Mouse (Mus musculus) retina, postnatal 1 day (tissue): ENCODE measurements around the gene Cmtr1.
"Not testable (repeated sequence)": the region's sequence is repeated elsewhere in the genome, so short reads cannot be mapped to it uniquely, and the experiment has no call there.

Experiments used
- DNase-seq: peaks from one replicate; pipeline ENCODE4 v3.0.0-alpha.2; 2012

The Cmtr1 gene

DNA sequence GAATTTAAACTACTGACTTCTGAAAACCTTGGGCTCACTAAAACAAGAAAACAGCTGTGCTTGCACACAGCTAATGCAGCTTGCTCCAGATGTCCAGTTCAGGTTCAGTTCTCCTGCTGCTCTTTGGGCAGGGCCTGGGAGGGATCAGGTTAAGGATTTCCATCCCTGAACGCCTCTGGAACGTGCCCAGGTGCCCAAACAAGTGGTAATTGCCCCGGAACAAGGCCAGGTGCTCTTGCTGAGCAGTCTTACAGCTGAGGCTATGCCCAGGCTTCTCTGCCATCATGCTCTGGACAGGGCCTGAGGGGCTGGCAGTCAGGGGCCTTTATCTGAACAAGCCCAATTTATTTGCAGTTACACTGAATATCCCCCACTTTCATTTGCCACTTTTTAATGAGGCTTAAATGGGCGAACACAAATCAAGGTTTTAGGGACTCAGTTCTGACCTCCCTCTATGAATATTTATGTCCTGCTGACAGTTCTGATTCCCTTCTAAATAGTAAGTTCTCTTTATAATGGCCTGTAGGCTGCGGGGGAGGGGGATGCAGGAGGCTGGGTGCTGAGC is 46.7 kb downstream of the Cmtr1 start:
- DNase-seq: no peak

DNA sequence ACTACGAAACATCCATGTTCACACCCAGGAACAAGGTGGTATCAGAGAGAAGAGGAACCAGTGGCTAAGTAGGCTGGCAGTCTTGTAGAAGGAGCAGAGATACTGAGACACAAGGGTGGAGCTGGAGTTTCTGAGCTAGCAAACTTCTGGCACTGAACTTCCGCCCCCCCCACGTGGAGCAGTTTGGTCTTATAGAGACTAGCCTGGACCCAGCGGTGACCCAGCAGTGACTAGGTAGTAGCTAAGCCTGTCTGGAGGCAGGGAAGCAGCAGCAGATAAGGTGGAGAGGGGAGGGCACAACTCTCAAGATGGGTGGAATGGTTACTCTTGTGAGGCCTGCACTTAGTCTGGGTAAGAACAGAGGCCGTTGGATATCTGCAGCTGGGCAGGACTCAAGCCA is 48.4 kb downstream of the Cmtr1 start:
- no peak for DNase-seq

DNA sequence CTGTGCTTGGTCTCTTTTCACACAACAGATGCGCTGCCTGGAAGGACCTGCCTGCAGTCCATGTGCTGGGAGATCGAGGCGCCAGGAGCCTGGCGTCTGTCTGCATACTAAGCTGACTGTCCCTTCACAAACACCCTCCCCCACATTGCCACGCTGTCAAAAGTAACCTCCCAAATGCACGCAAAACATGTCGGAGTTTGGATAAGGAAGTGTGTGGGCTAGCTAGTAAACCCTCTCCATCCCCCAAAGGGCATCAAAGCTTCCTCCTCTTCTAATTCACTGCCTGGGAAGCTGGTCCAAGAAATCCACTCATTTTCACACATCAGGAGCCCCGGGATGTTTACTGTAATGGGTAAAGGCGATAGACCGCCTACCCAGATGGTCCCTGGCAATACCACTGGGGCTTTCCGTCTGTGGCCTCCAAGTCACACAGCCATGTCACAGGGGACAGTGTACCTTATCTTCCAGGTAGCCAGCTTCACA is 50.2 kb downstream of the Cmtr1 start:
- no peak for DNase-seq

DNA sequence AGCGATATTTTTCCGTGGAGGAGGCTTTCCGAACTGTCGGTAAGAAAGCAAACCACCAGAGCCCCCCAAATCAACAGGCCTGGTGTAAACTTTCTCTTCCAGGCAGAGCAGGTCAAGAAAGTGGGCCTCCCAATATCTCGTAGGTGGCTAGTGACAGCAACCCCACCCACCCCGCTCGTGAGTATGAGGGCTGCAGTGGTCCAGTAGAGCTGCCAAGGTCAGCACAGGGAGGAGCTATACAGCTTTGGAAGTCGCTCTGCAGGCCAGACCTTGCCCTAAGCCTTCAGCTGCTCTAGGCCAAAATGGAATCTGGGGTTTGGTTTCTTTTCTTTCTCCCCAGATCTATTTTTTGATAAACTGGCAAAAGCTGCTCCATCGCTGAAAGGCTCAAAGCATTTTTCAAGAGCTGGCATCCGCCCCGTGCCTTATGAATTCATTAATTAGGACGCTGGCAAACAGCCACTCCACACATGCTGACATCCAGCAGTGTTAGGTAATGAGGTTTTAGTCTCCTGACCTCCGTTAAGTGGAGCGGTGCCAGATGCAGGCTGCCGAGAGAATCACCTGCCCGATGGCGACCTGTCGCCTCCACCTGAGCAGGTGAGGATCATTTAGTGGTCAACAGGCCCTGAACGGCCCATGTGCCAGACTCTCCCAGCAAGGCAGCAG is 50.8 kb downstream of the Cmtr1 start:
- peak; percentile 60 for DNase-seq

DNA sequence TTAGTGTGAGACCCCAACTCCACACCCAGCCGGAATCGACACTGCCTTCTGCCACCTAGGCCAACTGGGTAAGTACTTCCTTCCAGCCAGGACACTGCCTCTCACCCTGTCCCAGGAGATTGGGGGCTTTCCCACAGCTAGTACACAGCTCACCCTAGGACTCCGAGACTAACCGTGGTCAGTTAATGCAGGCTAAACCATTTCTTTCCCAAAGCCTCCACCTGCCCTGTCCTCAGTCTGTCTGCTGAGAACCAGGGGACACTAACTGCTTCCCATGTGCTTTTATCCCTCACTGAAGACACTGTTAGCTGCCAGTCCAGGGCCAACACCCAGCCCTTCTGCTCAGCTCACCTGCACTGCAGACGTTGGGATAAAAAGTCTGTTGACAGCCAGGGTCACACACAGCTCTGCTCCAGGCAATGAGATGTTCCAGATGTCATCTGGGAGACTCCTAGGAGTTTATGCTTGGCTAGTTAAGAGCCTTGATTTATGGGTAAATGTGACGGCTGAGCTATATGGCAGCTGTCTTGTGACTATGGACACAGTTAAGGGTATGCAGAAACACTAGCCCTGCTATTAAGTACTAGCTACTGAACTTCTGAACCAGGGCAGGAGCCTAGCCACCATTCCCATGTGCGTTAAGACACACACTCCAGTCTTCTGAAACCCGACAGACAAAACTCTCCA is 51.5 kb downstream of the Cmtr1 start:
- DNase-seq: no peak

DNA sequence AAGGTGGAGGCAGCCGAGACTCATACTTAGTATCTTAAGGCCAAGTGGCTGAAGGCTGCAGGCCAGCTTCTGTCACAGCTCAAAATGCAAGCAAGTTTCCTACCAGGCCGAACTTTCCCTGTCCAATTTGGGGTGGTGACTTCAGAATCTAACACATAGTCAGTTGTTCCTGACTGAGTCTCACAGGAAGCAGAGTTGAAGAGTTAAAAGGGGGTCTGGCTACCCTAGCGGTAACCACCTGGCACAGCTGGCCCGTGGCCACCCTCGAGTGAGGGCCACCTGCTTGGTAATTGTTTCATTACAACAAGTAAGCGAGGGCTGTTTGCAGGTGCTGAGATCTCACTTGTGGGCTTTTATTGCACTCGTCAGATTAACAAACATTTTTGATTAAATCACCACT is 52.2 kb downstream of the Cmtr1 start:
- DNase-seq: no peak

DNA sequence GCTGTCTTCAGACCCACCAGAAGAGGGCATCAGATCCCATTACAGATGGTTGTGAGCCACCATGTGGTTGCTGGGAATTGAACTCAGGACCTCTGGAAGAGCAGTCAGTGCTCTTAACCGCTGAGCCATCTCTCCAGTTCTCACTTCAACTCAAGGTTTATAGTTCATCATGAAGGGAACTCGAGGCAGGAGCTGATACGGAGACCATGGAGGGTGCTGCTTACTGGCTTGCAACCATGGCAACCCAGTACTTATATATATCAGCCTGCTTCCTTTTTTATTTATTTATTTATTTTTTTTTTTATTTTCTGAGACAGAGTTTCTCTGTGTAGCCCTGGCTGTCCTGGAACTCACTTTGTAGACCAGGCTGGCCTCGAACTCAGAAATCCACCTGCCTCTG is 53.3 kb downstream of the Cmtr1 start:
- not testable (repeated sequence) for DNase-seq

DNA sequence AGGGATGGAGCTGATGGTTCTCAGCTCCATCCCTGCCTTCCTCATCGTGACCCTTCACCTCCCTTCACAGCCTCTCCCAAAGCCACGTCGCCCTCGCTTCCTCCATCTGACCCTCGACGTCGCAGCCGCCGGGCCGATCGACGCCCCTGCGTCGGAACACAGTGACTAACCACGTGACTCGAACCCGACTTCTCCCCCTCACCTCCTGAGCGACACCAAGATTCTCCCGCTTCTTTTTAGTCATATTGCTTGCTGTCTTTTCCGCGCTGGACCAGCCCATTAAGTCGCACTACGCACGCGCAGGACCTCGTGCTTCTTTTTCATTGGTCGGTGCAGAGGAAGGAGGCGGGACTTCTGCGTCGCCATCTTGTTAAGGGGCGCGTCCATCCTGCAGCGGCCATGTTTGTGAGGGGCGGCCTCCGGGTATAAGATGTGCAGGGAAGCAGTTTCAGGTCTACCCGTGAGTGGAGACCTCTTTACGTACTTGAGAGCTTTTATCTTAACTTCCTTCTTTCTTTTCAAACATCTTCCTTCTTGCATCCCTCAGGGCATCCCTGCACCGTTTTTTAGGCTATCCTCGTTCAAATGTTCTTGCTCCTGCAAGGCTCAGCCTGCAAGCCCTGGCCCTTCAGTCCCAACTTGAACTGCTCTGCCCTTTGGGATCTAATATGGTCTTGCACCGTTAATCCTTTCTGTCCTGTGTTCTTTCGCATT is 56.5 kb downstream of the Cmtr1 start, which contains the start of gene Ccdc167:
Ccdc167 (minus strand) TSS at position 313 of the 714 bp plus-strand sequence.
- DNase-seq: peak; percentile 99

DNA sequence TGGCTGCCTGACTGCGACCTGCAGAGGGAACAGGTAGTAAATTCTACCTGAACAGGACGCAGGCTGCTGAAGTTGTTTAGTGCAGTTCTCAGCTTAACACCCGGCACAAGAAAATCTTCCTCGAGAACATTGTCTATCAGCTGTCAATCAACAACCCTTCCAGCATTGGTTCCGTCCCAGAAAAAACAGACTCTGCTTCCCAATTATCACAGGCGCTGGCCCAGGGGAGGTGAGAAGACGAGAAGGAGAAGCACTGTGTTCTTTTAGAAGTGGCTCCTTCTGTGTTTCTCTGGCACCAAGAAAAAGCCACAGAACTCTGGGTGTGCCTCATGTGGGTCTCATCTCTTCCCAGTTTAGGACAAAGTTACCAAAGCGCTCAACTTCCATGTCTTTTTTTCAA is 58.3 kb downstream of the Cmtr1 start:
- no peak for DNase-seq

DNA sequence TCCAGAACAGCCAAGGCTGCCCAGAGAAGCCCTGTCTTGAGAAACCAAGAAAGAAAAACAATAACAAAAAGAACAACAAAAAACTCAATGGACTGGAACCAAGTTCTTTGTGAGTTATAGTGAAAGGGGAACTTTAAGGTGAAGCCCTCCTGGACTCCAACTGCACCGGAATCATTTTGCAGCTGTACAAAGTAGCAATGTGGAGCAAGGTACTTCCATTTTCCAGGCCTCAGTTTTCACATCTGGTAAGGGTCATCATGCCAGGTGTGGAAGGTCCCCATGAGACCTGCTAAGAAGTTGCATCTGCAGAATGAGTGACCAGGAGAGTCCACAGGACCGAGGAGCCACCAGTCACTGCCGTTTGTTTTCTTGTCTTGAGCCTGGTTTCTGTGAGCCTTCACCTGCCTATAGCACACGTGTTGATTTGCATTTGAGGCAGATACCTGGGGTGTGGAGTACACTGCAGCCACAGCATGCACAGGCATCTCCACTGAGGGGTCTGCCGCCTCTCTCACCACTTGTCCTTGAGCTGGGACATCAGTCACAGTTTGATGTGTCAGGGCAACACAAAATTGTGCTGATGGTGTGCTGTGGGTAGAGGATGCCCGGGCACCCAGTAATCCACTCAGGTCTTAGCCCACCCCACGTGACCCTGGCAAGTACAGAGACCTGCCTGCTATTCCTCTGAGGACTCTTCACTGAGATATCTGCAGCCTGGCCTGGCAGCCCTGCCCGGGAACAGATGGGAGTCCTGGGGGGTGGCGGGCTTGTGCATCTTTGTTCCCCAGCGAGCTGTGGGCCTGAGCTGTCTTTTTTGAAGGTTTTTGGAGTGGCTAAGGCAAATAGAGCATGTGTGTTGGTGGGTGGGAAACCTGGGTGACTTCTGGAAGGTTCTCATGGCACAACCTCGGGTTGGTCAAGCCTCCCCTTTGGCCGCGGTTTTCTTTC is 59.5 kb downstream of the Cmtr1 start:
- DNase-seq: no peak

DNA sequence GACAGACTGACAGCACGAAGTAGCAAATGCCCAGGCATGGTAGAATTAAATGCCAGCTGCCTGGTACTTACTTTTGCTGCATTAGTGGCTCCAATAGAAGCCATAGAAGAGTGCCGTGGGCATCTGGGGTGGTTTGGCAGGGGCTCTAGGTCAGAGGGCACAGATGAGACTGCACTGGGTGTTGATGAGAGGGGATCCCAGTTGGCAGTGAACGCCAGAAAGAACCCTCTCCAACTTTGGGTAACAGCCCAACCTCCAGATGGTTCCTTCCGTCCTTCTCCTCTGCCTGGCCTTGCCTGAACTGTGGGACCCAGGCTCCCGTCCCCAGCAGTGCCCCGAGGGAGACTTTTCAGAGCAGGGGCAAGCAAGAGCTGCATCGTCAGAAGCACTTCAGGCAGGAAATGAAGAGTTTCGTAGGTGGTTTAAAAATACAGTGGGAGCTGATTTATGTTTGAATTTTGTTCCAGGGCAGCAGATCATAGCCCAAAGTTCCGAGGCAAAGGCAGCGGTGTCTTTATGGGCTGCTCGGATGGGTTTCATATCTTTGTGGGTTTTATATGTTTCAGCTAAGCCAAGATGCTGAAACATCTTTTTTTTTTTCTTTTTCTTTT is 60.5 kb downstream of the Cmtr1 start:
- DNase-seq: peak; percentile 47

DNA sequence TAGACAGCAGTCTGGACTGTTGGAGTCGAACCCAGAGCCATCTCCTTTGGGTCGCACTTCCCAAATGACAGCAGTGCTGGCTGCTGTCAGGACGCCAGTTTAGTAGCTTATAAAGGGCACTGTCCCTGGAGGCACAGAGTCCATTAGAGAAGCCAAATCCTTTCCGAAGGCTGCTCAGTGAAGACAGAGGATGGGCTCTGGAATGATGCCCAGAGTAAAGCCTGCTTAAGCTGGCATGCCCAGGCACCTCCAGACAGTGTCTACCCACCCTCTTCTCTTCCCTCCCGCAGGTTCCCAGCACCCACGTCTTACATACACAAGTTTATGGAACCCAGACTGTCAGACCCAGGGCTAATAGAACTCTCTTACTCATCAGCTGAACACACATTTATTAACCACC is 64.2 kb downstream of the Cmtr1 start:
- DNase-seq: peak; percentile 53

DNA sequence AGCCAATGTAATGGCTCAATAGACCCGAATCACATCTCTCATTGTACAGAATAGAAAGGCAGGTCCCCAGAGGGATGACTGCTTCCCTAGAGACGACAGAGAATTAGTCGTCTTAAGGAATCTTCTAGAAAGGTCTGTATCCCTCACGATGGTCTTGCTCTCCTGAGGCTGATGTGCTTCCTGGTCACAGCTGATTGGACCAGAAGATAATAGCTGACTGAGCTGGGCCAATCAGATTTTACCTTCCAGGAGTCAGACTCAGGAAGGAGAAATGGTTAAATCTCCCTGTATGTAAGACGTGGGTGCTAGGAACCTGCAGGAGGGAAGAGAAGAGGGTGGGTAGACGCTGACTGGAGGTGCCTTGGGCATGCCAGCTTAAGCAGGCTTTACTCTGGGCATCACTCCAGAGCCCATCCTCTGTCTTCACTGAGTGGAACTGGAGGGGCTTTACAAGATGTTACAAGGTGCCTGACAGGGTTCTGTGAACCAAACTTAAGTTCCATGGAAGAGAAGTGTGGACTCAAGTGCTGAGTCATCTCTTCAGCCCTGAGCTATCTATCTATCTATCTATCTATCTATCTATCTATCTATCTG is 64.7 kb downstream of the Cmtr1 start:
- DNase-seq: no peak

DNA sequence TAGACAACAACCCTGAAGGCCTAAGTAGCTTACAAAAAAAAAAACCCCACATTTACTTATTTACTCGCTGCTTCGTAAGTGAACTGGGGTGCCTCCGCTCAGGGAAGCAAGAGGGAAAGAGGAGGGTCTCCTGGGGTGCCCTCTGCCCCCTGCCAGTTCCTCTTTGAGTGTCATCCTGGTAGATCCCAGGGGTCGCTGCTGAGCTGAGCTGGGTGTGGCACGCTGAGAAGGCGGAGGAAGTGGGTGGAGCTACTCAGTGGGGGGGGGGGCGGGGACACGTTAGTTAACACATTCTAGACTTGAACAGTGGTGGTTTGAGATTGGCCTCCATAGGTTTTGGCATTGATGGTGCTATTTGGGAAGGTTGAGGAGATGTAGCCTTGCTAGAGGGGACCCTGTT is 67.7 kb downstream of the Cmtr1 start:
- DNase-seq: no peak

DNA sequence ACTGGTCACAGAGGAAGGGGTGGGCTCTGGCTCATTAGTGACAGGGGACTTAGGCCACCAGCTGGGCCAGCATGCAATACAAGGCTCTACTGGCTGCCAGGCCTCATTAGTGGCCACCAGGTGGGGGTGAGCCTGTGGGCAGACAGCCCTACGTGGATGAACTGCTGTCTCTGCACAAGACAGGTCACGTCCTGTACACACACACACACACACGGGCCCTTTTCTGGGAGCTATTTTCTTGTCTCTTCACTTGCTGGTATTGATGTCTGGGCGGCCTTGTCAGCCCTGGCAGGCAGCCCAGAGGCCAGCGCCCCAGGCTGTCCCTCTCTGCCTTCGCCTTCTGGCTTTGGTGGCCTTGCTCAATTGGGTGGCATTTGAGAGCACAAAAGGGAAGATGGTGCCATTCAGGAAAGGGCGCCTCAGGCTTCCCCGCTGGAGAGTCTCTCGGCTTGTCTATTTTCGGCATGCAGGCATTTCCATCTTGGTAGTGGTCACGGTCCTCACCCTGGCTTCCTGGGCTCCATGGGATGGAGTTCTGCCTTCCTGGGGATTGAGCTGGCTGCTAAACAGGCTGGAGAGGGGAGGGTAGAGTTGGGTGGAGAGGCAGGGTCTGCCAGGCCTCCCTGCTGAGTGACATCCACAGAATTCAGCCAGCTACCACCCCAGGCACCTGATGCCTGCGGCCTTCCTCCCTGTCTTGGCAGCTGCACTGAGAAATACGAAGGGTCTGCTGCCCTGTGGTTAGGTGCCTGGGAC is 70.3 kb downstream of the Cmtr1 start:
- DNase-seq: peak; percentile 91

DNA sequence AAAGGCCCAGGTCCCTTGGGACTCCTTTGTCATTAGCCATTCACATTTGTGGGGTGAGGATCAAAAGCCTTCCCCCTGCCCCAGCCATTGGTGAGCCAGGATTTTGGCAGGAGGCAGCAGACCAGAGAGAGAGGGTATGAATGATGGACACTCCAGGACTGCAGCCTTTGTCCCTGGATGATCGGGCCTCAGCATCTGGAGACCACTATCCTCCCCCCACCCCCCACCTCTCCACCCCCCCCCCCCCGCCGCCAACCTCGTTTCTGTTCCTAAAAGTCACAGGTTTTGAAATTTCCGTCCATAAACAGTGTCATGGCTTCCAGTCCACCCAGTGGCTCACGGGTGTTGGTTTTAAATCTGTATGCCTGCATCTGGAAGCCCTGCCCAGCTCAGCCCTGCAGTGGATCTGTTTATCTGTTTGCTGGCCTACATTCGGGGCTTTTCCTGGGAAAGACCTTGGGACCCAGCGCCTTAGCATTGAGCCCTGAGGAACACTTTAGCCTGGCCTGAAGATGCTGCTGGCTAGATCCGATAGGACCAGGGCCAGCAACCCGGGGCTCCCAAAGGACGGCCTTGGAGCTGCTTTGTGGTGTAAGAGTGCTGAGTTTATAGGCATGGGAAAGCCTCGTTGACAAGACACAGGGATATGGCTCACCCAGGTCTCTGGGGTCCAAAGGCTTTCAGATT is 71.0 kb downstream of the Cmtr1 start:
- no peak for DNase-seq

DNA sequence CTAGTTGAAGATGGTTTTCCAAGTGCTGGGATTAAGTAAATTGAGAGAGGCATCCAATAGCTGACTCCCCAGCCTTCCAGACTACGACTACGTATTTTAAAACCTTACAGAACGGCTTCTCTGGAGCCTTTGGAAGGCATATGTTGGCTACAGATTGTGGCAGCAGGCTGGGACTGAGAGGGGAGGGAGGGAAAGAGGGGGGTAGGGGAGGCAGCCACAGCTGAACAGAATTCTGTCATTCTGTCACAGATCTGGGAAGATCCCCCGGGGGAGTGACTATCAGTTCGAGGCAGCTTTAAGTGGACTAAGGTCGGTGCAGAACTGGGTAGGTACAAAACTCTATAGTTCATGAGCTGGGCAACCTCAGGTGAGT is 71.5 kb downstream of the Cmtr1 start:
- DNase-seq: peak; percentile 52

DNA sequence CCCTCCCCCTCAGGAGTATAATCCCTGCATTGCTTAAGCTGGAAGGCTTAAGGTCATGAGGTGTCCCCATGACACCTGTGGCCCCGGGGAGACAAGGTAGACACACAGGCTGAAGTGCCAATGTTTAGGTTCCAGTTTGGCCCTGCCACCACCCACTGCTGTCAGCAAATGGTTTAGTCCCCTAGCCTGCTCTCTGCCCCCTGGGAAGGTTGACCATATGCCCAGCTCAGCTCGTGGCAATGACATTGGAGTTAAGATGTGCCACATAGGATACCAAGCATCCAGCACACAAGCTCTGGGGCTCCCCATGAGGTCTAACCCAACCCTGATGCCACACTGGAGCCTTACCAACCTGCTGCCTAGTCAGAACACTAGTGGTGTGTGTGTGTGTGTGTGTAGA is 72.1 kb downstream of the Cmtr1 start:
- DNase-seq: no peak

DNA sequence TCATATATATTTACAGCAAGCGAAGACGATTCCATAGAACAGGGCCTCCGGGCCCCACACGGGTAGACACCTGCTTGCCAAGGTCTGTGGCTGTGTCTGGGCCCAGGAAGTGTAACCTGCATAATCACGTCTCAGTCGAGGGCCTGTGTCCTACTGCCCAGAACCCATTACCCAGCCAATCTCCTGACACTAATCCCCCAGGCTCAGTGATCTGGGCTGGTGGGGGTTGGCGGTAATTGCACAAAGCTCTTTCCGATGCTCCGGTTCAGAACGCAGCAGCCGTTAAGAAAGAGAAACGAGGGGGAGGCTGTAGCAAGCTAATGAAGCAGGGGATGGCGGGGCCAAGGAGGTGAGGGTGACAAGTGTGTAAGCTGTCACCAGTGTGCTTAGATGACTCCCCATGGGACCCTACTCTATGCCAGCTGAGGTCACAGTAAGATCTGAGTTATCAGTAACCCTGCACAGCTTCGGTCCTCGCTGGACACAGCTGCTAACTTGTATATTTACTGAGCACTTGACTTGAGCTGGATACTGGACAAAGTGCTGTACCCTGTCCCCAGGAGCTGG is 76.1 kb downstream of the Cmtr1 start:
- peak; percentile 85 for DNase-seq
